In the genomic region with DNA sequence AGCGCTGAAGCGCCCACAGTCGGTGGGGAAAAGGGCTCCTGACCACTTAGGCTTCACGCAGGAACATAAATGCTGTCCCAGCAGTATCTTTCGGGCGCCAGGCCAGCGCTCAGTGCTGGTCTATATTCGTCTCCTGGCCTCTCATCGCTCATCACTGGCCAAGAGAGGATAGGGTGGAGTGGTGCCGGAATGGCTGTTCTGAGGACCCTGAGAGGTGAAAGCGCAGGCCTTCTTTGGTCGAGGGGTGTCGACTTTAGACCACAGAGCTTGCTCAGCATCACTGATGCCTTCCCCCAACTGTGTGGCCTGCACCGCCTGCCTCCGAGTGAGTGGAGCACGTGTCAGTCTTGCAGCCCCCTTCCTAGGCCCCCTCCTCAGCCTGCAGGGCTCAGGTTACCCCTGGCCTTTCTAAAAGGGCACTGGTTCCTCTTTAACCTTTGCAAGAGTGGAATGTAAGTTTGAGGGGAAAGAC, we compare ENCODE assay signal across 1 mouse cellular context.
TF ChIP-seq lines count a peak whose summit lies in the region.

No protein-coding gene starts in this region.

TF ChIP-seq in MEL, 35 proteins besides CTCF, POLR2A, EP300 and RAD21 (continued from another document):
- TF ChIP-seq NELFE (IDR thresholded peaks at IDR 0.05; ENCODE audit: low read depth, low read length): 0 out of 2 replicates have a peak, but pooled peaks have one; percentile 4
- TF ChIP-seq SMC3 (IDR thresholded peaks at IDR 0.05; ENCODE audit: low read depth, low read length): no peak
- TF ChIP-seq HCFC1 (IDR thresholded peaks at IDR 0.05; ENCODE audit: low read depth, low read length): no peak
- no peak for TF ChIP-seq USF1 (IDR thresholded peaks at IDR 0.05; ENCODE audit: low read depth, low read length)
- TF ChIP-seq TCF12 (IDR thresholded peaks at IDR 0.05; ENCODE audit: low read depth, low read length): peak; percentile 35; the same call in 1 of the 2 replicates
- TF ChIP-seq GATA1 (IDR thresholded peaks at IDR 0.05; ENCODE audit: low read depth, low read length): no peak
- 0 out of 2 replicates have a peak, but pooled peaks have one; percentile 16 for TF ChIP-seq MAFK (IDR thresholded peaks at IDR 0.05; ENCODE audit: borderline replicate concordance, low read depth, low read length)
- TF ChIP-seq USF2 (IDR thresholded peaks at IDR 0.05; ENCODE audit: borderline replicate concordance in 1 of 2, insufficient read depth in 1 of 2, low read depth in 1 of 2, low read length in 2 of 2): no peak
- no peak for TF ChIP-seq GABPA (IDR thresholded peaks at IDR 0.05; ENCODE audit: low read depth, low read length)
- TF ChIP-seq SIN3A (IDR thresholded peaks at IDR 0.05; ENCODE audit: low read length): peak; percentile 55
- no peak for TF ChIP-seq KAT2A (conservative IDR thresholded peaks at IDR 0.05; ENCODE audit: low read depth, low read length)
- TF ChIP-seq MYB (IDR thresholded peaks at IDR 0.05; ENCODE audit: low read depth, low read length): no peak
- no peak for TF ChIP-seq E2F4 (IDR thresholded peaks at IDR 0.05; ENCODE audit: borderline replicate concordance, low read depth, low read length)
- peak; percentile 80; the same call in 1 of the 2 replicates for TF ChIP-seq MYC (IDR thresholded peaks at IDR 0.05; ENCODE audit: low read depth, low read length)
- no peak for TF ChIP-seq POLR2AphosphoS2 (IDR thresholded peaks at IDR 0.05; ENCODE audit: low read length)
- TF ChIP-seq CHD1 (IDR thresholded peaks at IDR 0.05; ENCODE audit: low read depth, low read length): no peak
- no peak for TF ChIP-seq NRF1 (IDR thresholded peaks at IDR 0.05; ENCODE audit: insufficient read depth, low read depth, low read length, poor library complexity, severe bottlenecking)
- TF ChIP-seq CHD2 (IDR thresholded peaks at IDR 0.05; ENCODE audit: low read length): no peak
- TF ChIP-seq ZC3H11A (IDR thresholded peaks at IDR 0.05; ENCODE audit: low read depth, low read length): no peak
- peak; percentile 24; the same call in 1 of the 2 replicates for TF ChIP-seq MXI1 (IDR thresholded peaks at IDR 0.05; ENCODE audit: low read depth, low read length)
- TF ChIP-seq ZKSCAN1 (IDR thresholded peaks at IDR 0.05; ENCODE audit: low read depth, low read length): no peak
- 0 out of 2 replicates have a peak, but pooled peaks have one; percentile 14 for TF ChIP-seq TBP (IDR thresholded peaks at IDR 0.05; ENCODE audit: low read depth, low read length)
- TF ChIP-seq UBTF (IDR thresholded peaks at IDR 0.05; ENCODE audit: borderline replicate concordance, insufficient read depth, low read depth, low read length): no peak
